Mouse (Mus musculus): Measurements from ENCODE around the gene Sugct. TPM values are rescaled to one million over a fixed set of nuclear protein-coding genes. Genes with fewer than 3 reads are reported as not detected.
"Not testable (repeated sequence)": the region's sequence is repeated elsewhere in the genome, so short reads cannot be mapped to it uniquely, and the experiment has no call there.

Sugct gene
- polyA plus RNA-seq, 1 experiment from 2014 or later = 6.4 TPM

- Histone ChIP-seq H3K27ac (ENCODE audit: low read length) (no peak overlapping the region), H3K4me3 (ENCODE audit: low read length) (no peak overlapping the region), H3K4me1 (ENCODE audit: control insufficient read depth, insufficient read depth, low read length) (no peaks in the 10 kb centered on the region), H3K4me2 (ENCODE audit: low read depth, low read length) (no peak overlapping the region), H3K36me3 (ENCODE audit: control insufficient read depth, insufficient read depth) (no peaks in the 10 kb centered on the region), H3K9ac (ENCODE audit: low read length) (no peak overlapping the region), H3K27me3 (ENCODE audit: control insufficient read depth, insufficient read depth, low read length) (no peaks in the 10 kb centered on the region), H3K9me3 (replicated peaks; ENCODE audit: control insufficient read depth, low read length) (no peaks in the 10 kb centered on the region)
- whole genome bisulfite sequencing = 85% methylated on average over 3 of the region's 3 CpGs
- no peak for ATAC-seq (replicated peaks; ENCODE audit: extremely low read depth, insufficient read depth, low FRiP score)
These were observed 136.0 kb downstream of the Sugct start for GRCm38 (mm10) chr13:17559357-17559756.

- Histone ChIP-seq H3K36me3 (ENCODE audit: control insufficient read depth, insufficient read depth) (no peaks in the 10 kb centered on the region), H3K4me3 (ENCODE audit: low read length) (no peak overlapping the region), H3K9ac (ENCODE audit: low read length) (no peak overlapping the region), H3K9me3 (replicated peaks; ENCODE audit: control insufficient read depth, low read length) (no peaks in the 10 kb centered on the region), H3K27me3 (ENCODE audit: control insufficient read depth, insufficient read depth, low read length) (no peaks in the 10 kb centered on the region), H3K4me2 (ENCODE audit: low read depth, low read length) (no peak overlapping the region), H3K27ac (ENCODE audit: low read length) (no peak overlapping the region), H3K4me1 (ENCODE audit: control insufficient read depth, insufficient read depth, low read length) (no peaks in the 10 kb centered on the region)
- WGBS = 65% methylated on average over 1 of the region's 1 CpGs
- ATAC-seq (replicated peaks; ENCODE audit: extremely low read depth, insufficient read depth, low FRiP score) = no peak
These were observed 159.0 kb downstream of the Sugct start for GRCm38 (mm10) chr13:17536341-17536740.

GRCm38 (mm10) chr13:17534871-17535270, 160.5 kb downstream of the Sugct start:
- no peak overlapping the region for H3K9ac ChIP-seq (ENCODE audit: low read length)
- 48% methylated on average over 4 of the region's 4 CpGs for WGBS
- no peak overlapping the region for H3K27ac ChIP-seq (ENCODE audit: low read length)
- no peaks in the 10 kb centered on the region for H3K4me1 ChIP-seq (ENCODE audit: control insufficient read depth, insufficient read depth, low read length)
- H3K36me3 ChIP-seq (ENCODE audit: control insufficient read depth, insufficient read depth) = no peaks in the 10 kb centered on the region
- H3K27me3 ChIP-seq (ENCODE audit: control insufficient read depth, insufficient read depth, low read length) = no peaks in the 10 kb centered on the region
- H3K9me3 ChIP-seq (replicated peaks; ENCODE audit: control insufficient read depth, low read length) = no peaks in the 10 kb centered on the region
- ATAC-seq (replicated peaks; ENCODE audit: extremely low read depth, insufficient read depth, low FRiP score) = no peak
- H3K4me3 ChIP-seq (ENCODE audit: low read length) = no peak overlapping the region
- no peak overlapping the region for H3K4me2 ChIP-seq (ENCODE audit: low read depth, low read length)

GRCm38 (mm10) chr13:17534469-17534868, 160.9 kb downstream of the Sugct start:
- no peak overlapping the region for H3K27ac ChIP-seq (ENCODE audit: low read length)
- 33% methylated on average over 4 of the region's 4 CpGs for WGBS
- no peaks in the 10 kb centered on the region for H3K9me3 ChIP-seq (replicated peaks; ENCODE audit: control insufficient read depth, low read length)
- H3K9ac ChIP-seq (ENCODE audit: low read length) = no peak overlapping the region
- H3K4me1 ChIP-seq (ENCODE audit: control insufficient read depth, insufficient read depth, low read length) = no peaks in the 10 kb centered on the region
- no peak for ATAC-seq (replicated peaks; ENCODE audit: extremely low read depth, insufficient read depth, low FRiP score)
- H3K36me3 ChIP-seq (ENCODE audit: control insufficient read depth, insufficient read depth) = no peaks in the 10 kb centered on the region
- H3K27me3 ChIP-seq (ENCODE audit: control insufficient read depth, insufficient read depth, low read length) = no peaks in the 10 kb centered on the region
- no peak overlapping the region for H3K4me2 ChIP-seq (ENCODE audit: low read depth, low read length)
- no peak overlapping the region for H3K4me3 ChIP-seq (ENCODE audit: low read length)

- Histone ChIP-seq H3K9ac (ENCODE audit: low read length) (no peak overlapping the region), H3K4me1 (ENCODE audit: control insufficient read depth, insufficient read depth, low read length) (no peaks in the 10 kb centered on the region), H3K27me3 (ENCODE audit: control insufficient read depth, insufficient read depth, low read length) (no peaks in the 10 kb centered on the region), H3K4me2 (ENCODE audit: low read depth, low read length) (no peak overlapping the region), H3K9me3 (replicated peaks; ENCODE audit: control insufficient read depth, low read length) (no peaks in the 10 kb centered on the region), H3K36me3 (ENCODE audit: control insufficient read depth, insufficient read depth) (no peaks in the 10 kb centered on the region), H3K27ac (ENCODE audit: low read length) (no peak overlapping the region), H3K4me3 (ENCODE audit: low read length) (no peak overlapping the region)
- WGBS = 72% methylated on average over 4 of the region's 4 CpGs
- ATAC-seq (replicated peaks; ENCODE audit: extremely low read depth, insufficient read depth, low FRiP score) = no peak
These were observed 184.1 kb downstream of the Sugct start for GRCm38 (mm10) chr13:17511184-17511778.

- H3K27ac ChIP-seq (ENCODE audit: low read length) = no peak overlapping the region
- 53% methylated on average over 1 of the region's 1 CpGs for WGBS
These were observed 200.4 kb downstream of the Sugct start for GRCm38 (mm10) chr13:17494936-17495335.

GRCm38 (mm10) chr13:17494056-17494574, 201.2 kb downstream of the Sugct start:
- Histone ChIP-seq H3K27ac (ENCODE audit: low read length) (no peak overlapping the region), H3K9me3 (replicated peaks; ENCODE audit: control insufficient read depth, low read length) (no peaks in the 10 kb centered on the region), H3K4me1 (ENCODE audit: control insufficient read depth, insufficient read depth, low read length) (no peaks in the 10 kb centered on the region), H3K4me3 (ENCODE audit: low read length) (no peak overlapping the region), H3K36me3 (ENCODE audit: control insufficient read depth, insufficient read depth) (no peaks in the 10 kb centered on the region), H3K27me3 (ENCODE audit: control insufficient read depth, insufficient read depth, low read length) (no peaks in the 10 kb centered on the region), H3K9ac (ENCODE audit: low read length) (no peak overlapping the region), H3K4me2 (ENCODE audit: low read depth, low read length) (no peak overlapping the region)
- ATAC-seq (replicated peaks; ENCODE audit: extremely low read depth, insufficient read depth, low FRiP score) = no peak
- 56% methylated on average over 5 of the region's 5 CpGs for WGBS

More at GRCm38 (mm10) chr13:17494936-17495335, 200.4 kb downstream of the Sugct start:
- no peaks in the 10 kb centered on the region for H3K36me3 ChIP-seq (ENCODE audit: control insufficient read depth, insufficient read depth)
- no peaks in the 10 kb centered on the region for H3K9me3 ChIP-seq (replicated peaks; ENCODE audit: control insufficient read depth, low read length)
- H3K4me2 ChIP-seq (ENCODE audit: low read depth, low read length) = no peak overlapping the region
- H3K9ac ChIP-seq (ENCODE audit: low read length) = no peak overlapping the region
- H3K4me3 ChIP-seq (ENCODE audit: low read length) = no peak overlapping the region
- H3K27me3 ChIP-seq (ENCODE audit: control insufficient read depth, insufficient read depth, low read length) = no peaks in the 10 kb centered on the region
- ATAC-seq (replicated peaks; ENCODE audit: extremely low read depth, insufficient read depth, low FRiP score) = no peak
- H3K4me1 ChIP-seq (ENCODE audit: control insufficient read depth, insufficient read depth, low read length) = no peaks in the 10 kb centered on the region

GRCm38 (mm10) chr13:17457981-17458380, 237.4 kb downstream of the Sugct start:
- not testable (repeated sequence) for H3K27me3 ChIP-seq (ENCODE audit: control insufficient read depth, insufficient read depth, low read length); H3K4me2 ChIP-seq (ENCODE audit: low read depth, low read length); H3K27ac ChIP-seq (ENCODE audit: low read length); H3K9me3 ChIP-seq (replicated peaks; ENCODE audit: control insufficient read depth, low read length); H3K4me1 ChIP-seq (ENCODE audit: control insufficient read depth, insufficient read depth, low read length); H3K4me3 ChIP-seq (ENCODE audit: low read length); ATAC-seq (replicated peaks; ENCODE audit: extremely low read depth, insufficient read depth, low FRiP score); H3K36me3 ChIP-seq (ENCODE audit: control insufficient read depth, insufficient read depth); H3K9ac ChIP-seq (ENCODE audit: low read length)
- 33% methylated on average over 1 of the region's 1 CpGs for WGBS

- no peaks in the 10 kb centered on the region for H3K36me3 ChIP-seq (ENCODE audit: control insufficient read depth, insufficient read depth)
- H3K4me1 ChIP-seq (ENCODE audit: control insufficient read depth, insufficient read depth, low read length) = no peaks in the 10 kb centered on the region
- 45% methylated on average over 7 of the region's 7 CpGs for WGBS
- H3K4me2 ChIP-seq (ENCODE audit: low read depth, low read length) = no peak overlapping the region
- H3K27ac ChIP-seq (ENCODE audit: low read length) = no peak overlapping the region
- no peaks in the 10 kb centered on the region for H3K27me3 ChIP-seq (ENCODE audit: control insufficient read depth, insufficient read depth, low read length)
- H3K4me3 ChIP-seq (ENCODE audit: low read length) = no peak overlapping the region
- no peaks in the 10 kb centered on the region for H3K9me3 ChIP-seq (replicated peaks; ENCODE audit: control insufficient read depth, low read length)
- no peak overlapping the region for H3K9ac ChIP-seq (ENCODE audit: low read length)
- ATAC-seq (replicated peaks; ENCODE audit: extremely low read depth, insufficient read depth, low FRiP score) = 0 out of 2 replicates have a peak, but pooled peaks have one; percentile 23
These were observed 263.0 kb downstream of the Sugct start for GRCm38 (mm10) chr13:17432139-17432916.

All from heart, embryonic 16.5 days (tissue).